Mouse (Mus musculus) hindbrain, embryonic 16.5 days (tissue): ENCODE results near the gene Plekha7. TPM values are rescaled to one million over a fixed set of nuclear protein-coding genes. Genes with fewer than 3 reads are reported as not detected.

Experiments used
- ATAC-seq: fragments of 200-750 bp; cut with Nextera tagmentation; 2 replicates; pipeline ENCODE4 v1.8.0; 2017; ENCODE audit warnings: moderate TSS enrichment, moderate library complexity
- H3K27ac ChIP-seq: fragments of 300-500 bp; sonication (generic); 2 replicates; pipeline ENCODE4 v1.5.1; 2014; ENCODE audit warnings: low read depth, mild to moderate bottlenecking, control low read depth, low read length, moderate library complexity
- H3K27me3 ChIP-seq: fragments of 300-500 bp; sonication (generic); replicated peaks from 2 replicates; pipeline ENCODE4 v1.6.1; 2014; ENCODE audit warnings: low read length; ENCODE audit not compliant: control insufficient read depth, insufficient read depth
- H3K36me3 ChIP-seq: fragments of 300-500 bp; sonication (generic); 2 replicates; pipeline ENCODE4 v1.6.1; 2014; ENCODE audit warnings: mild to moderate bottlenecking, low read length, moderate library complexity, mixed read lengths; ENCODE audit not compliant: control insufficient read depth, insufficient read depth
- H3K4me1 ChIP-seq: fragments of 300-500 bp; sonication (generic); 2 replicates; pipeline ENCODE4 v1.6.1; 2014; ENCODE audit warnings: low read depth, low read length; ENCODE audit not compliant: control insufficient read depth, insufficient read depth
- H3K4me2 ChIP-seq: fragments of 300-500 bp; sonication (generic); 2 replicates; pipeline ENCODE4 v1.6.1; 2014; ENCODE audit warnings: mild to moderate bottlenecking, low read length, control low read depth, moderate library complexity
- H3K4me3 ChIP-seq: fragments of 300-500 bp; sonication (generic); 2 replicates; pipeline ENCODE4 v1.5.1; 2014; ENCODE audit warnings: mild to moderate bottlenecking, low read length, control low read depth, moderate library complexity
- H3K9ac ChIP-seq: fragments of 300-500 bp; sonication (generic); 2 replicates; pipeline ENCODE4 v1.6.1; 2014; ENCODE audit warnings: low read depth, mild to moderate bottlenecking, control low read depth, low read length, moderate library complexity
- H3K9me3 ChIP-seq: fragments of 300-500 bp; sonication (generic); 2 replicates; pipeline ENCODE4 v1.6.1; 2014; ENCODE audit warnings: mild to moderate bottlenecking, low read length, moderate library complexity; ENCODE audit not compliant: control insufficient read depth
- WGBS: fragments of 180-500 bp; shearing (Covaris S2); extraction: QIAGEN DNeasy Blood & Tissue Kit; methylation state at CpG from one replicate; pipeline ENCODE4 v1.1.7; 2014; 5-methylcytosine and 5-hydroxymethylcytosine counted together
- polyA plus RNA-seq: library from polyadenylated mRNA; unstranded; fragments of >200 nt; fragmentation: Nextera tagmentation; extraction: Ambion mirVana; gene quantifications from 2 replicates; pipeline ENCODE4 v1.2.1, GENCODE M21; 2015

Plekha7 gene
- polyA plus RNA-seq, 1 experiment from 2014 or later = 8.5 TPM

GRCm38 (mm10) chr7:116192966-116193365 is 115.2 kb downstream of the Plekha7 start:
- Histone ChIP-seq H3K4me2 (no peak overlapping the region), H3K4me3 (no peak overlapping the region), H3K27ac (no peak overlapping the region), H3K27me3 (no peaks in the 10 kb centered on the region), H3K9ac (no peak overlapping the region), H3K9me3 (no peaks in the 10 kb centered on the region), H3K4me1 (peaks cover 8% of the 10 kb centered on the region), H3K36me3 (no peaks in the 10 kb centered on the region)
- 89% methylated on average over 7 of the region's 7 CpGs for WGBS
- ATAC-seq = no peak

GRCm38 (mm10) chr7:116192096-116192595 is 116.0 kb downstream of the Plekha7 start:
- no peak for ATAC-seq
- Histone ChIP-seq H3K36me3 (no peaks in the 10 kb centered on the region), H3K4me1 (peaks cover 9% of the 10 kb centered on the region), H3K27ac (no peak overlapping the region), H3K4me2 (no peak overlapping the region), H3K9me3 (no peaks in the 10 kb centered on the region), H3K27me3 (no peaks in the 10 kb centered on the region), H3K9ac (no peak overlapping the region), H3K4me3 (no peak overlapping the region)
- 59% methylated on average over 4 of the region's 4 CpGs for WGBS

GRCm38 (mm10) chr7:116191138-116191537 is 117.0 kb downstream of the Plekha7 start:
- H3K9ac ChIP-seq = no peak overlapping the region
- 0 out of 2 replicates have a peak, but pooled peaks have one; percentile 29 for ATAC-seq
- no peak overlapping the region for H3K4me2 ChIP-seq
- H3K27me3 ChIP-seq = no peaks in the 10 kb centered on the region
- H3K27ac ChIP-seq = no peak overlapping the region
- H3K4me1 ChIP-seq = peaks cover 13% of the 10 kb centered on the region
- no peaks in the 10 kb centered on the region for H3K9me3 ChIP-seq
- WGBS = 38% methylated on average over 3 of the region's 3 CpGs
- no peak overlapping the region for H3K4me3 ChIP-seq
- no peaks in the 10 kb centered on the region for H3K36me3 ChIP-seq

GRCm38 (mm10) chr7:116189708-116190107 is 118.5 kb downstream of the Plekha7 start:
- Histone ChIP-seq H3K9ac (no peak overlapping the region), H3K4me3 (no peak overlapping the region), H3K27ac (no peak overlapping the region), H3K4me2 (no peak overlapping the region), H3K4me1 (peaks cover 21% of the 10 kb centered on the region), H3K27me3 (no peaks in the 10 kb centered on the region), H3K36me3 (no peaks in the 10 kb centered on the region), H3K9me3 (no peaks in the 10 kb centered on the region)
- no peak; the same call in 1 of the 2 replicates for ATAC-seq
- 47% methylated on average over 9 of the region's 9 CpGs for WGBS

- Histone ChIP-seq H3K4me3 (no peak overlapping the region), H3K9ac (no peak overlapping the region), H3K9me3 (no peaks in the 10 kb centered on the region), H3K4me1 (peaks cover 31% of the 10 kb centered on the region), H3K36me3 (no peaks in the 10 kb centered on the region), H3K4me2 (no peak overlapping the region), H3K27ac (no peak overlapping the region), H3K27me3 (no peaks in the 10 kb centered on the region)
- 86% methylated on average over 5 of the region's 5 CpGs for WGBS
- no peak for ATAC-seq
Observed at GRCm38 (mm10) chr7:116188391-116188790, 119.8 kb downstream of the Plekha7 start.

GRCm38 (mm10) chr7:116187521-116187920 is 120.7 kb downstream of the Plekha7 start:
- Histone ChIP-seq H3K27me3 (no peaks in the 10 kb centered on the region), H3K4me3 (no peak overlapping the region), H3K36me3 (no peaks in the 10 kb centered on the region), H3K27ac (no peak overlapping the region), H3K4me2 (no peak overlapping the region), H3K9me3 (no peaks in the 10 kb centered on the region), H3K9ac (no peak overlapping the region), H3K4me1 (peaks cover 32% of the 10 kb centered on the region)
- WGBS = 86% methylated on average over 3 of the region's 3 CpGs
- ATAC-seq = no peak

GRCm38 (mm10) chr7:116186847-116187246 is 121.3 kb downstream of the Plekha7 start:
- no peak for ATAC-seq
- Histone ChIP-seq H3K27ac (no peak overlapping the region), H3K4me1 (peaks cover 34% of the 10 kb centered on the region)

GRCm38 (mm10) chr7:116186156-116186555 is 122.0 kb downstream of the Plekha7 start:
- peaks cover 34% of the 10 kb centered on the region for H3K4me1 ChIP-seq
- H3K9ac ChIP-seq = no peak overlapping the region
- H3K27me3 ChIP-seq = no peaks in the 10 kb centered on the region
- no peaks in the 10 kb centered on the region for H3K9me3 ChIP-seq
- WGBS = 27% methylated on average over 5 of the region's 5 CpGs
- no peak overlapping the region for H3K4me3 ChIP-seq
- H3K4me2 ChIP-seq = no peak overlapping the region
- H3K36me3 ChIP-seq = no peaks in the 10 kb centered on the region
- no peak for ATAC-seq
- H3K27ac ChIP-seq = no peak overlapping the region

More at GRCm38 (mm10) chr7:116186847-116187246, 121.3 kb downstream of the Plekha7 start:
- WGBS = 85% methylated on average over 1 of the region's 1 CpGs
- no peaks in the 10 kb centered on the region for H3K9me3 ChIP-seq
- H3K4me3 ChIP-seq = no peak overlapping the region
- H3K4me2 ChIP-seq = no peak overlapping the region
- no peaks in the 10 kb centered on the region for H3K36me3 ChIP-seq
- H3K9ac ChIP-seq = no peak overlapping the region
- no peaks in the 10 kb centered on the region for H3K27me3 ChIP-seq

- WGBS = 15% methylated on average over 11 of the region's 11 CpGs
- no peak overlapping the region for H3K4me3 ChIP-seq
- H3K9me3 ChIP-seq = no peaks in the 10 kb centered on the region
- peak; percentile 43 for ATAC-seq
- peak overlapping the region; percentile 21 for H3K9ac ChIP-seq
- no peaks in the 10 kb centered on the region for H3K36me3 ChIP-seq
- peak overlapping the region; percentile 6; the same call in 1 of the 2 replicates for H3K27ac ChIP-seq
- no peak overlapping the region for H3K4me2 ChIP-seq
- H3K27me3 ChIP-seq = no peaks in the 10 kb centered on the region
- peaks cover 28% of the 10 kb centered on the region for H3K4me1 ChIP-seq
Observed at GRCm38 (mm10) chr7:116184358-116185057, 123.7 kb downstream of the Plekha7 start.
